Mouse (Mus musculus): ENCODE measurements around the gene Abca13.

DNA sequence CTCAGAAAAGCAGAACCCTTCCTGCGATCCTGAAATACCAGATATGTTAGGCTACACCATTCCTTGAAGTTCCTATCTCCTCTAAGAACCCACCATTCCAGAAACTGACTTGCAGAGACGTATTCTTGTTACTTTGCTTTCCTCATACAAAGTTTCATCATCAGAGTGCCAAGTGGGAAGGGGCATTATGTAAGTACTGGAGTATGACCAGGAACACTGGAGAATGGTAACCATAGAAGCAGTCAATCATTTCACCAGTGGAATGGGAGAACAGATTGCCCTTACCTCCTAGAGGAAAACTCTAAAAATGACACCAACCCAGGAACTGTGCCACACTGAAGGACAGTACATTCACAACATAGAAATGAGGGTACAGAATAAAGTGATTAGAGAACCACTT lies 368.3 kb downstream of the Abca13 start:
- TF ChIP-seq CTCF (IDR thresholded peaks at IDR 0.05; ENCODE audit: low read depth, low read length) = no peak
- no peak for TF ChIP-seq POLR2A (IDR thresholded peaks at IDR 0.05; ENCODE audit: borderline replicate concordance, low read depth, low read length)
